Mouse (Mus musculus) forebrain, embryonic 11.5 days (tissue): ENCODE results near the gene Ptpn14. TPM values are rescaled to one million over a fixed set of nuclear protein-coding genes. Genes with fewer than 3 reads are reported as not detected.

Experiments
- ATAC-seq: fragments of 200-750 bp; cut with Nextera tagmentation; replicated peaks from 2 replicates; pipeline ENCODE4 v1.8.0; 2017; ENCODE audit warnings: moderate TSS enrichment; ENCODE audit not compliant: low FRiP score
- DNase-seq: peaks from one replicate; pipeline ENCODE4 v3.0.0-alpha.2; 2017; ENCODE audit warnings: low spot score
- H3K27ac ChIP-seq: fragments of 300-500 bp; sonication (generic); 2 replicates; pipeline ENCODE4 v1.5.1; 2014; ENCODE audit warnings: low read depth, low read length
- H3K27me3 ChIP-seq: fragments of 300-500 bp; sonication (generic); 2 replicates; pipeline ENCODE4 v1.6.1; 2014; ENCODE audit warnings: mild to moderate bottlenecking, low read length, mixed read lengths; ENCODE audit not compliant: control insufficient read depth, insufficient read depth
- H3K36me3 ChIP-seq: fragments of 300-500 bp; sonication (generic); 2 replicates; pipeline ENCODE4 v1.6.1; 2014; ENCODE audit warnings: mild to moderate bottlenecking, low read length, moderate library complexity, mixed read lengths; ENCODE audit not compliant: control insufficient read depth, insufficient read depth
- H3K4me1 ChIP-seq: fragments of 300-500 bp; sonication (generic); replicated peaks from 2 replicates; pipeline ENCODE4 v1.6.1; 2014; ENCODE audit warnings: low read length, mixed read lengths; ENCODE audit not compliant: control insufficient read depth, insufficient read depth
- H3K4me2 ChIP-seq: fragments of 300-500 bp; sonication (generic); 2 replicates; pipeline ENCODE4 v1.6.1; 2014; ENCODE audit warnings: low read depth, mild to moderate bottlenecking, low read length, moderate library complexity, mixed read lengths; ENCODE audit not compliant: severe bottlenecking
- H3K4me3 ChIP-seq: fragments of 300-500 bp; sonication (generic); 2 replicates; pipeline ENCODE4 v1.5.1; 2014; ENCODE audit warnings: low read depth, low read length
- H3K9ac ChIP-seq: fragments of 300-500 bp; sonication (generic); 2 replicates; pipeline ENCODE4 v1.6.1; 2014; ENCODE audit warnings: low read length
- H3K9me3 ChIP-seq: fragments of 300-500 bp; sonication (generic); 2 replicates; pipeline ENCODE4 v1.6.1; 2016; ENCODE audit warnings: low read length, mixed read lengths; ENCODE audit not compliant: control insufficient read depth
- WGBS: fragments of 180-500 bp; shearing (Covaris S2); extraction: QIAGEN DNeasy Blood & Tissue Kit; methylation state at CpG from one replicate; pipeline ENCODE4 v1.1.7; 2014; 5-methylcytosine and 5-hydroxymethylcytosine counted together
- polyA plus RNA-seq: library from polyadenylated mRNA; unstranded; fragments of >200 nt; fragmentation: Nextera tagmentation; extraction: Ambion mirVana; gene quantifications from 2 replicates; pipeline ENCODE4 v1.2.1, GENCODE M21; 2014

The Ptpn14 gene
- polyA plus RNA-seq, 1 experiment from 2014 or later, result 4.5 TPM

DNA sequence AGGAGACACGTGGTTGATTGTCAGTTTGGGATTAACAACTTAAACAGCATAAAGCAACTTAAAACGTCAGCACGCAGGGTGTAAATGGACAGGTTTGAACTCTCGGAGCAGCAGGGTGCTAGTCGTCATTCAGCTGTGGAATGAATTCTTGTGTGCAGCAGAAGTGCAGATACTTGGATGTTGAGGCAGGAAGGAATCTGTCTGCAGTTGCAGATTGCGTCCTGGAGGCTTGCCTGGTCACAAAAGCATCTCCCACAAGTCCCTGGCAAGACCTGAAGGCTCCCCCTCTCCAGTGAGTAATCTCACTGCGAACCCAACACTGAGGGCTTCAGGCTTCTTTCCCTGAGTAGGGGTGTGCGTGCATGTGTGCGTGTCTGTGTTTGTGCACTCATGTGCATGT, 39.8 kb downstream of the Ptpn14 start:
- Histone ChIP-seq H3K9me3 (no peaks in the 10 kb centered on the region), H3K27ac (no peak overlapping the region), H3K4me1 (no peaks in the 10 kb centered on the region), H3K27me3 (no peaks in the 10 kb centered on the region), H3K36me3 (no peaks in the 10 kb centered on the region), H3K9ac (no peak overlapping the region), H3K4me2 (no peak overlapping the region), H3K4me3 (no peak overlapping the region)
- DNase-seq (no peak), ATAC-seq (no peak)
- WGBS, result 57% methylated on average over 9 of the region's 9 CpGs

DNA sequence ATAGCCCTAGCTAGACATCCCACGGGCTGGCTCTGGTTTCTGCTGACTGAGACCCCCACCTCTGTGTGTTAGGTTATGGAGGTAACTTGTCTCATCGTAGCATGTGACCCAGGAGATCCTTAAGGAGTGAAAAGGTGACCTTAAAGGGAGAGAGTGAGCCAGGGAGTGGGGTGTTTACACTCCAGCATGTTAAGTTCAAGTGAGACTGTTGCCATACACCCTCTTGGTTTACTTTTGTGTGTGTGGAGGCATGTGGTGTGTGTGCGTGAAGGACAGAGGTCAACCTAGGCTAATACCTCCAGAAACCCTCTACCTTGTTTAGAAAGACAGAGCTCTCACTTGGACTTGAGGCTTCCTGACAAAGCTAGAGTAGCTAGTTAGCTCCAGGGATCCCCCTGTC, 42.4 kb downstream of the Ptpn14 start:
- H3K9me3 ChIP-seq, result no peaks in the 10 kb centered on the region
- ATAC-seq (no peak), DNase-seq (no peak)
- H3K4me1 ChIP-seq, result no peaks in the 10 kb centered on the region
- H3K27ac ChIP-seq, result no peak overlapping the region
- WGBS, result 86% methylated on average over 3 of the region's 3 CpGs
- H3K4me3 ChIP-seq, result no peak overlapping the region
- no peaks in the 10 kb centered on the region for H3K36me3 ChIP-seq
- H3K4me2 ChIP-seq, result no peak overlapping the region
- no peaks in the 10 kb centered on the region for H3K27me3 ChIP-seq
- H3K9ac ChIP-seq, result no peak overlapping the region

DNA sequence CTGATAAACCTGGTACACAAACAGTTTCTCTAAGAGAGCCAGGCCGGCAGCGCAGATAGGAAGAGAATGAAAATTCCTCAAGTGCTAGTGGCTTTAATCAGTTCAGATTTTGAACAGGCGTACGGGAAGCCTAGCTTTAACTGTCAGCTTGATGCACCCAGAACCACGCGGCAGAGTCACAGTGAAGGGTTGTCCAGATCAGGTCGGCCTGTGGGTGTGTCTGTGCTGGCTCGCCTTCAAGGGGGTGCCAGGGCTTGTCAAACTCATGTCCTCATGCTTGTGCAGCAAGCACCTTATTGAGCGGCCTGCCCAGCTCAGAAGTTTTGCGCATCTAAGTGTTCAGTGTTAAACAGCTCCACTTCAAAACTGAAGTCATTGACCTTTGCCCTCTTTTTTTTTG, 44.6 kb downstream of the Ptpn14 start:
- no peaks in the 10 kb centered on the region for H3K27me3 ChIP-seq
- ATAC-seq (no peak), DNase-seq (no peak)
- no peak overlapping the region for H3K27ac ChIP-seq
- no peaks in the 10 kb centered on the region for H3K9me3 ChIP-seq
- WGBS, result 95% methylated on average over 10 of the region's 10 CpGs
- H3K4me2 ChIP-seq, result no peak overlapping the region
- no peaks in the 10 kb centered on the region for H3K36me3 ChIP-seq
- no peaks in the 10 kb centered on the region for H3K4me1 ChIP-seq
- H3K9ac ChIP-seq, result no peak overlapping the region
- H3K4me3 ChIP-seq, result no peak overlapping the region

DNA sequence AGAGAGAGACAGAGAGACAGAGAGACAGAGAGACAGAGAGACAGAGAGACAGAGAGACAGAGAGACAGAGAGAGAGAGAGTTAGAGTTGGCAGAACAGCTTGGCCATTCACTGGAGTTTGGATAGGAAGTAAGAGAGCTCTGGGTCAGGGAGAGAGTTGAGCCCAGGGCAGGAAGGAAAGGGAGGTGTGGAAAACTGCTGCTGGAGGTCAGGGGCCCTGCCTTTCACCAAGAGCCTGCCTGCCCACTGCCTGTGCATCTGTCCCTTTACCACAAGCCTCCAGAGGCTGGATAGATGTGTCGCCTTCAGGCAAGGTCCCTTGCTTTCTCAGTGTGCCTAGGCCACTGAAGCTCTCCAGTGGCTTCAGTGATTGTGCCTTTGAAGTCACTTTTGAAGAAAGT, 46.7 kb downstream of the Ptpn14 start:
- Histone ChIP-seq H3K4me3 (no peak overlapping the region), H3K9ac (no peak overlapping the region), H3K4me1 (no peaks in the 10 kb centered on the region), H3K27me3 (no peaks in the 10 kb centered on the region), H3K36me3 (no peaks in the 10 kb centered on the region), H3K4me2 (no peak overlapping the region), H3K27ac (no peak overlapping the region), H3K9me3 (no peaks in the 10 kb centered on the region)
- no peak for ATAC-seq
- 77% methylated on average over 1 of the region's 1 CpGs for WGBS
- DNase-seq, result no peak

DNA sequence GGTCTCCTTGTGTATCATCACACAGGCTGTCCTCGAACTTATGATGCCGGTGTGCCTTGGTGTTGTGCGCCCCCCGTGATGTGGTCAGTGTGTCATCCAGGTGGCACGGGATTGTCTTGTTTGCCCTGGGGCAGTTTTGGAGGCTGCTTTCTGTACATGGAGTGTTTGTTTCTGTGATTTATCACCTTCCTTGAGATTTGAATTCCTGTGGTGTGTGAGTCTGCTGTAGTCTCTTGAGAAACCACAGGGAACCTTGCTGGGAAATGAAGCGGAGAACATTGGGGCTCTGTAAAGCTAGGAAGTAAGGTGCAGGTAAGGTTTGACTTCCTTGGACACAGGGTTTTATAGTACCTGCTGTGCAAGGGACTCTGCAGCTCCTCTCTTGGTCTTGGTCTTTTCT, 49.1 kb downstream of the Ptpn14 start:
- Histone ChIP-seq H3K36me3 (no peaks in the 10 kb centered on the region), H3K27ac (no peak overlapping the region), H3K9me3 (no peaks in the 10 kb centered on the region), H3K27me3 (peaks cover 3% of the 10 kb centered on the region), H3K4me3 (no peak overlapping the region), H3K9ac (no peak overlapping the region), H3K4me1 (no peaks in the 10 kb centered on the region), H3K4me2 (no peak overlapping the region)
- DNase-seq, result no peak
- 90% methylated on average over 6 of the region's 6 CpGs for WGBS
- no peak for ATAC-seq

DNA sequence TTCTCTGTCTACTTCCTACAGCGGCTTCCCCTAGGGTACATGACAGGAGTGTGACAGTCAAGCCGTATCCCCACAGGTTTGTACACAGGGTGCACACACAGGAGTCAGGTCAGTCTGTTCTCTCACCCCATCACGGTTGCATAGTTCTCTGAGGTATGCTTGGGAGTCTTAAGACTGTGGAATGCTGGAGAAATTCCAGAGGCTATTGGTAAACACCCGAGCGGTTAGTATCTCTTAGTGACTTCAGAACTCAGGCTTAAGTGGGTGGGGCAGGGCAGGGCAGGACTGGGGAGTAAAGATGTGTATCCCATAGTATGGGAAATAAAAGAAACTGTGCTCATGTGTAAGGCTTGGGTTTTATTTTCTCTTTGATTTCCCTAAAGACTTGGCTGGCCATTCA, 50.3 kb downstream of the Ptpn14 start:
- ATAC-seq (no peak), DNase-seq (no peak)
- no peaks in the 10 kb centered on the region for H3K4me1 ChIP-seq
- H3K27ac ChIP-seq, result no peak overlapping the region
- H3K4me3 ChIP-seq, result no peak overlapping the region
- H3K9me3 ChIP-seq, result no peaks in the 10 kb centered on the region
- 52% methylated on average over 5 of the region's 5 CpGs for WGBS
- H3K9ac ChIP-seq, result no peak overlapping the region
- no peak overlapping the region for H3K4me2 ChIP-seq
- no peaks in the 10 kb centered on the region for H3K36me3 ChIP-seq
- peaks cover 3% of the 10 kb centered on the region for H3K27me3 ChIP-seq

DNA sequence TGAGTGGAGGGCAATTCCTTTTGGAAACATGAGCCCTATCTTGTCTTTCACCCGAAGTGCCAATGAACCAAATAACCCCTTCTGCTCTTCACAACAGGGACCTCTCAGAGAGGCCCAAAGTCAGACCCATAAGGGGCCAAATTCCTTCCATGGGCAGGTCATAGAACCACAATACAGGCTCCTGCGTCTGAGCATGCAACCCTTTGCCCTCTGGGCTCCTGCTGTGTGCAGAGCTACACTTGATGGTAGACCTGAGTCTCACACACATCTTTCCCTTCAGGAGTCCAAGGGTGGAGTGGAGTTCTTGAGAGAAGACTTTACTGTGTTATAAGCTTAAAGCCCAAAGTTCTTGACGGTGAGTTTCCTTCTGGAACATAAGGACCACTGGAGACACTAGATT, 51.2 kb downstream of the Ptpn14 start:
- H3K4me2 ChIP-seq, result no peak overlapping the region
- H3K9me3 ChIP-seq, result no peaks in the 10 kb centered on the region
- H3K36me3 ChIP-seq, result no peaks in the 10 kb centered on the region
- DNase-seq (no peak), ATAC-seq (no peak)
- no peak overlapping the region for H3K9ac ChIP-seq
- H3K27me3 ChIP-seq, result peaks cover 4% of the 10 kb centered on the region
- no peak overlapping the region for H3K27ac ChIP-seq
- WGBS, result 52% methylated on average over 3 of the region's 3 CpGs
- H3K4me3 ChIP-seq, result no peak overlapping the region
- no peaks in the 10 kb centered on the region for H3K4me1 ChIP-seq

DNA sequence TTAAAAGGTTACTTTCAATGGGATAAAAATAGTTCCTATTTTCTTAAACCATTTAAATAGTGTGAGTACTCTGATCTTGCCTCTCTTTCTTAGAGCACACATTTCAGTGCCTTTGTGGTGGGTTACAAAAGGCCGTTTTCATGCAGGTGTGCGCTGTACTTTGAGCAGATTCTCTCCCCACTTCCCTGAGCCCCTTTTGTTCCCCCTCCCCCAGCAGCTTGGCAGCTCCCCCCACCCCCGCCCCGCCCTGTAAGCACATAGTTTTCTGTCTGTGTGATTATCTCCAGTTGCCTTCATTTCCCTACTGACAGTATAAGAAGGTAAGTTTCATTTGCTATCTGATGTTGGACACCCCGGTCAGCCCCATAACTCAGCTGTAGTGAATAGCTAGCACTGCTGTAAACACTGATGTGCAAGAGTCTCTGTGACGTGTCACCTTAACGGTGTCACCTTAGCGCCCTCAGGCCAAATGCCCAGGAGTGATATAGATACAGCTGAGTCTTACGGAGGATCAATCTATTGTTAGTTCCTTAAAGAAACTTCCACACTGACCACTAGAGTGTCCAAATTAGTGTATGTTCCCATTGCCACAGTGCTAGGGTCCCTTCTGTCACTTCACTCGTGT, 53.8 kb downstream of the Ptpn14 start:
- no peak overlapping the region for H3K4me3 ChIP-seq
- DNase-seq, result no peak

DNA sequence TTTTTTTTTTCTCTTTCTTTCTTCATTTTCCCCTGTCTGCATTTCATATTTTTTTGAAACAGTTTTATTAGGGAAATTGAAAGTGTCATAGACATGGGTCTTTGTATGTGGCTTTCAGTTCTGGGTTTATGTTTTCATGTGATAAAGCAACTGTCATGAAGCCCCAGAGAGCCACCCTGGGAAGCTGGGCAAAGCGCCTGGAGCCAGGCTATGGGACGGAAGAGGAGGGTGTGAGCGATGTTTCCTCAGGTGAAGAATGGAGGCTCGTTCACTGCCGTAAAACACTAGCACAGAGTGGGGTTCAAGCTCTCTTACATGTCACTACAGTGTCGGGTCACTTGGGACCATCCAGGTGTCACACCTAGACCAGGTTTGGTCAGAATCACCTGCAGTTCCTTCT, 54.6 kb downstream of the Ptpn14 start:
- 94% methylated on average over 6 of the region's 6 CpGs for WGBS
- H3K27me3 ChIP-seq, result peaks cover 28% of the 10 kb centered on the region
- H3K4me3 ChIP-seq, result no peak overlapping the region
- H3K4me2 ChIP-seq, result no peak overlapping the region
- no peak for DNase-seq
- H3K4me1 ChIP-seq, result no peaks in the 10 kb centered on the region
- H3K36me3 ChIP-seq, result no peaks in the 10 kb centered on the region
- H3K9ac ChIP-seq, result no peak overlapping the region
- ATAC-seq, result no peak
- H3K9me3 ChIP-seq, result no peaks in the 10 kb centered on the region
- no peak overlapping the region for H3K27ac ChIP-seq

More for the DNA sequence above, 53.8 kb downstream of the Ptpn14 start:
- Histone ChIP-seq H3K4me1 (no peaks in the 10 kb centered on the region), H3K36me3 (no peaks in the 10 kb centered on the region), H3K9me3 (no peaks in the 10 kb centered on the region), H3K9ac (no peak overlapping the region), H3K27me3 (peaks cover 24% of the 10 kb centered on the region), H3K27ac (no peak overlapping the region), H3K4me2 (no peak overlapping the region)
- no peak for ATAC-seq
- 80% methylated on average over 10 of the region's 10 CpGs for WGBS
